Mouse (Mus musculus) c-Kit-positive CD71-positive TER-119-positive erythroid progenitor cells, embryonic 14.5 days (primary cell): ENCODE measurements around the gene Pdpr.
"Not testable (repeated sequence)": the region's sequence is repeated elsewhere in the genome, so short reads cannot be mapped to it uniquely, and the experiment has no call there.

Experiments
- DNase-seq: peaks from one replicate; pipeline ENCODE4 v3.0.0-alpha.2; 2013; ENCODE audit warnings: low spot score

The Pdpr gene

DNA sequence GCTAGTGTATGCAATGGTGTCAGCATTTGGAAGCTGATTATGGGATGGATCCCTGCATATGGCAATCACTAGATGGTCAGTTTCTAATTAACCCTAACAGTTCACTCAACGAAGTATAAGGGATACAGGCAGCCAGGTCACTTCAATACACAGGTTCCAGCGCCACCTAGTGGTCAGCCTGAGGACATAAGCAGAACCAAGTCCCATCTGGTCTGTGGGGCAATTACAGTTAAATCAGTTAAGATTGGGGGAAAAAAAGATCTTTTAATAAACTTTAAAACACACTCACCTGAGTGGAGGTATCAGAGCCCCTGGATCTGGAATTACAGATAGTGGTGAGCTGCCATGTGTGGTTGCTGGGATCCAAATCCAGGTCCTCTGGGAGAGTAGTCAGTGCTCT is 4.3 kb upstream of the Pdpr start:
- DNase-seq, result peak; percentile 77

DNA sequence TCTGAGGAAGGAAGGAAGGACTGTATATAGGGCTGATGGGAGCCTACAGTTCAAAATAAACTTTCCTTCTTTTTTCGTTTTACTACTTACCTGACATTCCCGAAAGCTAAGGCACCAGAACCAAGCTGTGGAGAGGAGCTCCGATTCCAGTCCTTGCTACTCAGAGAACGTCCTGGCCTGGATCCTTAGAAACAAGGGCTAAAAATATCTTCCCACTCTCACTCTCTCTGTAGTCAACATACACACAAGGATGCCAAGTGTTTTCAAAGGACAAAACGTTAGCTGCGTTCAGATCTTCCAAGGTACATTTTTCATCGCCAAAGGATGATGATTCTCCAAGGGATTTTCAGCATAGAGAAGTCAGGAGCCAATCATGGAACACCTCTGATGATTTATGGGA is 2.7 kb upstream of the Pdpr start:
- DNase-seq, result no peak

DNA sequence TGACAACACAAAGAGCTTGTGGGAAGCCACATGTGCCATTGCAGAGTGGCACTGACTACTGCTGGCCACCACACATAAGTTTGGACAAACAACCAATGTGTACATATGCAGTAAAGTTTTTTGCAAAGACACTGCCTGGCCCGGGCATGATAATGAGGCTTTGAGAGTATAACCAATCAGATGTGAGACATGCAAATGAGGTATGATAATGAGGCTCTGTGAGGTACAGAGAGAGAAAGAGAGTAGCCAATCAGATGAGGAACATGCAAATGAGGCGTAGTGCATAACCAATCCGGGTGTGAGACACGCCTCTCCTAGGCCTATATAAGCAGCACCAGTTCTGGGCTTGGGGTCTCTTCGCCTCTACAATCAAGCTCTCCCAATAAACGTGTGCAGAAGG is 2.1 kb upstream of the Pdpr start, which contains the start of gene Clec18a:
Gene Clec18a (minus strand): TSS at position 101 of the 400 bp plus-strand sequence.
- DNase-seq, result not testable (repeated sequence)

DNA sequence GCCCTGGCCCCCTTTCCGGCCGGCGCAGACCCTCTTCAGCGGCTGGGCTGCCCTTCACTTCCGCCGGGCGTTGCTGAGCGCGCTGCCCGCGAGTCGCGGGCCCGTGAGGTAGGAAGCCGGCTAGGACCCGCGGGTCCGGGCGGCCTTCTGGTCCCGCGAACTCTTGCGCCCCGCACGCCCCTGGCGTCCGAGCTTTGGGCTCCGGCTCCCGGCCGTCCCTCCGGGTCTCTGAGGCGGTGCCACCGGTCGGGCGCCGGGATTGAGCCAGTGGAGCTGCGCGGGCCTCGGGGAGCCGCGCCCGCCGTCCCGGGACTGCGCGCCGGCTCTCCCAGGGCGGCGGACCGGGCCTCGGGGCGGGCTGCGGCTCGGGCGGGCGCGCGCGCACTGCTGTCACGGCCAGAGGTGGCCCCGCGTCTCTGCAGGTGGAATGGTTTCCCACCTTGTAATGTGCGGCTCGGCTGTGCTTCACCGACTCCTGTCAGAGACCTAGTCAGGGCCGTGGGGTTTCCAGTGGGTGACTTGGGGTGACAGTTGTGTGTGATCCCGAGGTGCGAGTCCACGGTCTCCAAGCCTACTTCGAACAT is 381 bp downstream of the Pdpr start:
- not testable (repeated sequence) for DNase-seq

DNA sequence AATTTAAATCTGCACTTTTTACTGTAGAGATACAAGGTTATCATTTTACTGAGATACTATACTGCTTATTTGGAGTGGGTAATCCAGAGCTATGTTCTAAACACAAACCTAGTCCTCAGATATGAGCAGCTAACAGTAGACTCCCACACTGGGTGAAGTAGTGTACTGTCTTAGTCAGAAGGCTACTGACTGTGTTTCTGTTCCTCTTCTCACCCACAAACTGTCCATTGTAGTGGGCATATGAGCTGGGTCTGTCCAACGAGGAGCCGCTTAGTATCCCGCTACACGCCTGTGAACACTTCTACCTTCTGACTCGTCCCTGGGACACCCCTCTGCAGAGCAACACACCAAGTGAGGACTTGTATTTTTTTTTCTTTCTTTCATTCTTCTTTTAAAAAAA is 20.5 kb downstream of the Pdpr start:
- no peak for DNase-seq

DNA sequence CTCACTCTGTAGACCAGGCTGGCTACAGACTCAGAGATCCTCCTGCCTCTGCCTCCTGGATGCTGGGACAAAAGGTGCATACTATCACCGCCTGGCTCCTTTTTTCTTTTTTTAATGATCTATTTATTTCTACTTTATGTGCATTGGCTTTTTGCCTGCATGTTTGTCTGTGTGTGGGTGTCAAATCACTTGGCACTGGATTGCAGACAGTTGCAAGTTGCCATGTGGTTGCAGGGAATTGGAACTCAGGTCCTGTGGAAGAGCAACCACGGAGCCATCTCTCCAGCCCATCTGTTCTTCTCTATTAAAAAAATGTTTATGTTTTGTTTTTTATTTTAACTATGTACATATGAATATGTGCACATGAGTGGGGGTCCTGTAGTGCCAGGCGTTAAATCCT is 25.1 kb downstream of the Pdpr start:
- DNase-seq, result no peak

DNA sequence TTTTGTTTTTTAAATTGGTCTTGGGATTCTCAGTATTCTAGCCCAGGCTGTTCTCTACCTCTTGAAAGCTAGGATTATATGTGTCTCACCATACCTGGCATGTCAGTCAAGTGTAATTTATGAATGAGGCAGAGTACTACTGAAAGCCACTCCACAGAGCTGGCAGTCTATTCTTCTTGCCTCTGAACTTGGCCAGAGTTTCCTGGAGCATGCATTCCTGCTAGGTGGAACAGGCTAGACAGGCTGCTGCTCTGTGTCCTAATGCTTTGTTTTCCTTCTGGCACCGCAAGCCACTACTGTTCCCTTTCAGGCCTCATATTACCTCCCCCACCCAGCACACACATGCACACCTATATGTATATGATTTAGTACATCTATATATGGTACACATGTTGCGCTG is 36.3 kb downstream of the Pdpr start:
- no peak for DNase-seq

DNA sequence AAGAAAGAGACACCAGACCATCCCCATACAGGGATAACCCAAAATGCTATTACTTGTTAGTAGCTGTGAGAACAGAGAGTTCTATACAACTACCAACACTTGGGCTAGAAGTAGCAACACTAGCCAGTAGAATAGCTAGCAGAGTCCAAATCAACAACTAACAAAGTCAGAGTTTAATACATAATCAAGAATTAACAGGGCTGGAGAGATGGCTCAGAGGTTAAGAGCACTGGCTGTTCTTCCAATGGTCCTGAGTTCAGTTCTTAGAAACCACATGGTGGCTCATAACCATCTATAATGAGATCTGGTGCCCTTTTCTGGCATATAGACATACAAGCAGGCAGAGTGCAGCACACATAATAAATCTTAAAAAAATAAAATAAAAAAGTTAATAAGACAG is 48.1 kb downstream of the Pdpr start:
- DNase-seq, result no peak

DNA sequence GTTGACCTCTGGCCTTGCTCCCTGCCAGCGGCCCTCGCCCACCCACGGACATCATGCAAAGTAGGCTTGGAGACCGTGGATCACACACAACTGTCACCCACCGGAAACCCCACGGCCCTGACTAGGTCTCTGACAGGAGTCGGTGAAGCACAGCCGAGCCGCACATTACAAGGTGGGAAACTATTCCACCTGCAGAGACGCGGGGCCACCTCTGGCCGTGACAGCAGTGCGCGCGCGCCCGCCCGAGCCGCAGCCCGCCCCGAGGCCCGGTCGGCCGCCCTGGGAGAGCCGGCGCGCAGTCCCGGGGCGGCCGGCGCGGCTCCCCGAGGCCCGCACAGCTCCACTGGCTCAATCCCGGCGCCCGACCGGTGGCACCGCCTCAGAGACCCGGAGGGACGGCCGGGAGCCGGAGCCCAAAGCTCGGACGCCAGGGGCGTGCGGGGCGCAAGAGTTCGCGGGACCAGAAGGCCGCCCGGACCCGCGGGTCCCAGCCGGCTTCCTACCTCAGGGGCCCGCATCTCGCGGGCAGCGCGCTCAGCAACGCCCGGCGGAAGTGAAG is 50.5 kb downstream of the Pdpr start:
- DNase-seq, result not testable (repeated sequence)

DNA sequence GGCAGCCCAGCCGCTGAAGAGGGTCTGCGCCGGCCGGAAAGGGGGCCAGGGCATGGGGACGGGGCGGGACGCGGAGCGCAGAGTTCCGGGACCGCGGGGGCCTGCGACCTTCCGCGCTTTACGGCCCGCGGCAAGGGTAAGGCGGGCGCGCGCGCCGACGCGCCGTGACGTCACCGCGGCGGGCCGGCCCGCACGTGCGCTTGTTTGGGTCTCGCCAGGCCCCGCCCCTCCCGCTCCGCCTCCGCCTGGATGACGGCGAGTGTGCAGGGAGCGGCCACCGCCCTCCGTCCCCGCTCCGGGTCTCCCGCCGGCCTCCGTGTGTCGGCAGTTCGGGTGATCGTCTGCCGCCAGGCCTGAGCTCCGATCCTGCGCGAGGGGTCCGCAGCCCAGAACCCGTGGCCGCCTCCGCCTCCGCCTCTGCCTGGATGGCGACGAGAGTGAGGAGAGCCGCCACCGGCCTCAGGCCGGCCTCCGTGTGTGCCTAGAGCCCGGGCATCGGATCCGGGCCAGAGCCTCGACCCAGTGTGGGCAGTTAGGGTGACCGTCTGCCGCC is 51.1 kb downstream of the Pdpr start:
- DNase-seq, result peak; percentile 85

DNA sequence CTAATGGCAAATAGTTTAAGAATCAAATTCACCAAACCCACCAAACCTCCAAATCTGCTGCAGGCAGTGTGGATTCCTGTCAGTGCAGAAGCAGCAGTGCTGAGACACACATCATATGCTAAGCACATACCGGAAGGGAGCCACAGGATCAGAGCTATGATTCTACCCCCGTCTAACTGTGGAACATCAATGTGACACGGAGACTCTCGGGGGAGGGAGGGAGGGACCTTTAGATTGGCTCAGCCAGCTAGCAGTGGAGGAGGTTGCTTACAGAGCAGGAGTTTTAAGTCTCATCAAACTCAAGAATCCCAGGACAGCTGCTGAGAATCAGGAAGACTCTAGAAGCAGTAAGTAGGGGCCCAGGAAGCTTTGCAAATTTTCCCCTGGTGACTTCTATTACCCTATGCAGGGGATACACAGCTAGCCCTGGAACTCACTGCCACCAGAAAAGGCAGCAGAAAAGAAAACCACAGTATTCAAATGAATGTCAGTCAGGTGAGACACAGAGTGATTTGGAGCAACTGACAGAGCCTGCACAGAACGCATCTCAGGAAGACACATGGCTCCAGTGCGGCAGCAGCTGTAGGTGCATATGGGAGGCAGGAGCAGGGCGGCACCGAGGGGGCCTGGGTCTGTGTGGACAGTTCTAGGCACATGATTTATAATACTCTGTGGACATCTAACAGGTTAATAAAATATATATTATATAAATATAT is 61.4 kb downstream of the Pdpr start:
- DNase-seq, result no peak

DNA sequence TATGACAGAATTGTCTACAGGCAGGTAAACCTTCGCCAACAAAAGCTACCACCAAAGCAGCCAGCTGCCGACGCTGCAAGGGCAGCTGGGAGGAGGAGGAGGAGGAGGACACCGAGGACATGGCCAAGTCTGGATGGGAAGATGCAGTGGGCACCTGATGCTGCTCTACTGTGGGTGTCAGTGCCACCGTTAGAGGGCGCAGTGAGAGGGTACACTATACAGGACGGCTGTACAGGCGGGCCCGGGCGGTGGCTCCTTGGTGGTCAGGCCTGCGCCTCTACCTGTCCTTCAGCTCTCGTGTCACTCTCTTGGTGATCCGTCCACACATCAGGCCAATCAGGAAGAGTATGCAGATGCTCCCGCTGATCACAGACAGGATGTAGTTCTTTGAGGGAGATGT is 63.2 kb downstream of the Pdpr start:
- DNase-seq, result peak; percentile 21

DNA sequence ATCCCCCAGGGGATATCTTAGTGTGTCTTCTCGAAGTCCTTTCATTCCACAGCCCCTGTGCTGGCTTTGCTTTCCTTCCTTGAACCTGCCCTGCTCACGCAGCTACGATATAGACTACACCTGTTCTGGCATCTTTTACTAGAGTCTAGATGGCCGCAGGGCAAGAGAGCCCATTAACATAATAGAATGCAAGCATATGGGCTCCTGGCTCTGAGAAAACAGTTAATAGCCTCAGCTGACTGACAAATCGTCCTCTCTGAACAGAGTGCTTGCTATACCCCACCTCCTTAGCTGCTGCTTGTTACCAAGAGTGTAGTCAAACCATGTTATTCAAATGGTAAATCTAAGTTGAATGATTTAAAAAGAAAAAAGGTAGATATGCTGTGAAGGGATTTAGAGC is 77.2 kb downstream of the Pdpr start:
- no peak for DNase-seq

DNA sequence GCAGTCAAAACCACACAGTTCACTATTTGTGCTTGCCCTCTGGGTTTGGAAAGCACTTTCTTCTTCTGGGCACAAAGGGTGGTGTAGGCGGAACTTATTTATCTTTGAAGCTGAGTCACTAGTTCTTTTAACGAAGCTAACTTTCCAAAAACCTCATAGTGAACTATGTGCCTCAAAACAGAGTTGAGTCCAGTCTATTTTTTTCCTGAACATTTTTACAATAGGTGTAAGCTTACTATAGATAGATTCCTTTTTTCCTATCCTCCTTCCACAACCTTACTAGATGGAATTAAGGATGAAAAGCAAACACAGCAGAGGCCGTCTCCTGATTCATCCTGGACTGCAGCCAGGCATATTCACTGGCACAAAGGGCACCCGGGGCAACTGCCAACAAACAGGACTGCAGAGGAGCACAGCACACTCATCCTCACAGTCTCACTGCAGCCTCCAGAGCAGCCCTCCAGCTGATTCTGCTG is 91.1 kb downstream of the Pdpr start:
- DNase-seq, result no peak
